Mouse (Mus musculus) embryonic facial prominence, embryonic 13.5 days (tissue): Measurements from ENCODE around the gene Clic5. TPM values are rescaled to one million over a fixed set of nuclear protein-coding genes. Genes with fewer than 3 reads are reported as not detected.

Source experiments
- ATAC-seq: fragments of 200-750 bp; cut with Nextera tagmentation; 2 replicates; pipeline ENCODE4 v1.8.0; 2017; ENCODE audit warnings: low read depth; ENCODE audit not compliant: insufficient number of reproducible peaks, insufficient read depth, low FRiP score, low TSS enrichment
- H3K27ac ChIP-seq: fragments of 300-500 bp; sonication (generic); 2 replicates; pipeline ENCODE4 v1.5.1; 2015; ENCODE audit warnings: moderate library complexity, mild to moderate bottlenecking, inconsistent platforms
- H3K27me3 ChIP-seq: fragments of 300-500 bp; sonication (generic); 2 replicates; pipeline ENCODE4 v1.6.1; 2015; ENCODE audit warnings: mild to moderate bottlenecking, inconsistent platforms
- H3K36me3 ChIP-seq: fragments of 300-500 bp; sonication (generic); 2 replicates; pipeline ENCODE4 v1.6.1; 2015; ENCODE audit warnings: mild to moderate bottlenecking, inconsistent platforms
- H3K4me1 ChIP-seq: fragments of 300-500 bp; sonication (generic); 2 replicates; pipeline ENCODE4 v1.6.1; 2015; ENCODE audit warnings: inconsistent platforms
- H3K4me2 ChIP-seq: fragments of 300-500 bp; sonication (generic); 2 replicates; pipeline ENCODE4 v1.6.1; 2015; ENCODE audit warnings: moderate library complexity, mild to moderate bottlenecking, inconsistent platforms
- H3K4me3 ChIP-seq: fragments of 300-500 bp; sonication (generic); 2 replicates; pipeline ENCODE4 v1.5.1; 2015; ENCODE audit warnings: mild to moderate bottlenecking, inconsistent platforms
- H3K9ac ChIP-seq: fragments of 300-500 bp; sonication (generic); 2 replicates; pipeline ENCODE4 v1.6.1; 2015; ENCODE audit warnings: mild to moderate bottlenecking, inconsistent platforms
- H3K9me3 ChIP-seq: fragments of 300-500 bp; sonication (generic); 2 replicates; pipeline ENCODE4 v1.6.1; 2016; ENCODE audit warnings: inconsistent platforms
- WGBS: fragments of 180-500 bp; shearing (Covaris S2); methylation state at CpG from one replicate; pipeline ENCODE4 v1.1.7; 2015; ENCODE audit warnings: mixed read lengths; 5-methylcytosine and 5-hydroxymethylcytosine counted together
- polyA plus RNA-seq: library from polyadenylated mRNA; unstranded; fragments of >200 nt; fragmentation: Nextera tagmentation; extraction: Ambion mirVana; gene quantifications from 2 replicates; pipeline ENCODE4 v1.2.1, GENCODE M21; 2015

Clic5 gene
- polyA plus RNA-seq, 1 experiment from 2014 or later = 0.72 TPM

GRCm38 (mm10) chr17:44270043-44270442 is 81.7 kb downstream of the Clic5 start:
- H3K4me2 ChIP-seq = no peak overlapping the region
- ATAC-seq = no peak
- 94% methylated on average over 7 of the region's 7 CpGs for WGBS
- H3K36me3 ChIP-seq = no peaks in the 10 kb centered on the region
- no peak overlapping the region for H3K9ac ChIP-seq
- H3K9me3 ChIP-seq = no peaks in the 10 kb centered on the region
- H3K27ac ChIP-seq = no peak overlapping the region
- no peak overlapping the region for H3K4me3 ChIP-seq
- no peaks in the 10 kb centered on the region for H3K27me3 ChIP-seq
- H3K4me1 ChIP-seq = 0 out of 2 replicates have a peak, but pooled peaks cover 3% of the 10 kb centered on the region

DNA sequence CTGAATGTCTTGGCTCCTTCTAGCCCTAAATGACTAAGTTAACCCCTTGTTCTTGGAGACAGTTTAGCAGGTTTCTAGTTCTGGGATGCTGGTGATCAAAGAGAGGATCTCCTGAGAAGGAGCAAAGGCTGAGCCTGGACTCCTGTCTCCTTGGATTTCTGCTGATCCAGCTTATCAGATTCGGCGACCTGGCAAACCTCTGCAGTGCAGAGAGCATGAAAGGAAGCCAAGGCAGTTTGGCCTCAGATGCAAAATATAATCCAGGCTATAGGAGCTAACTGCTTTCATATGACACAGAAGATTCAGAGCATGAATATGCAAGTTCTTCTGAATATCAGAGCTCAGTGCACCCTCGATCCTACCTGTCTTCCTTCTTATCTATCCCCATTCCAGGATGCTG is 83.0 kb downstream of the Clic5 start:
- H3K27me3 ChIP-seq = no peaks in the 10 kb centered on the region
- H3K36me3 ChIP-seq = no peaks in the 10 kb centered on the region
- no peak for ATAC-seq
- H3K4me2 ChIP-seq = no peak overlapping the region
- no peaks in the 10 kb centered on the region for H3K9me3 ChIP-seq
- no peak overlapping the region for H3K9ac ChIP-seq
- no peak overlapping the region for H3K4me3 ChIP-seq
- 72% methylated on average over 3 of the region's 3 CpGs for WGBS
- 0 out of 2 replicates have a peak, but pooled peaks cover 3% of the 10 kb centered on the region for H3K4me1 ChIP-seq
- no peak overlapping the region for H3K27ac ChIP-seq

DNA sequence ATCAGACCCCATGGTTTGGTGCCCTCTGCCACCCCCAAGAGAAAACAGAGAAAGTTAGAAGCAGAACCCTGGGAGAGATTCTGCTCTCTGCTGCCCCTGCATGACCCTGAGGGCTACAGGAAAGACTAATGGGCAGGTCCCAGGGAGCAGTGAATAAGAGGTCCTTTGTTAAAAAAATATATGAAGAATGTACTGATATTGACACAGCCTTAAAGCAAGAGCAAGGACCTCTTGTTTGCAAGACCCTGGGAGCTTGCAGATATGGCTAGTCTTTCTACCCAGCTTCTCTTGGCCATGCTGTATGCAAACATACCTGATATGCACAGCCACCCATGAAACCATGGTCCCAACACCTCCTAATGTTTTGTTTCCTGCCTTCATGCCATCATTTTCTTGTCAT is 86.4 kb downstream of the Clic5 start:
- Histone ChIP-seq H3K9ac (no peak overlapping the region), H3K4me2 (no peak overlapping the region), H3K36me3 (no peaks in the 10 kb centered on the region), H3K4me1 (no peaks in the 10 kb centered on the region), H3K27ac (no peak overlapping the region), H3K27me3 (no peaks in the 10 kb centered on the region), H3K9me3 (no peaks in the 10 kb centered on the region), H3K4me3 (no peak overlapping the region)
- no peak for ATAC-seq

- no peak for ATAC-seq
- H3K27me3 ChIP-seq = no peaks in the 10 kb centered on the region
- 93% methylated on average over 1 of the region's 1 CpGs for WGBS
- H3K27ac ChIP-seq = no peak overlapping the region
- no peak overlapping the region for H3K9ac ChIP-seq
- H3K4me2 ChIP-seq = no peak overlapping the region
- H3K36me3 ChIP-seq = no peaks in the 10 kb centered on the region
- no peak overlapping the region for H3K4me3 ChIP-seq
- no peaks in the 10 kb centered on the region for H3K4me1 ChIP-seq
- H3K9me3 ChIP-seq = no peaks in the 10 kb centered on the region
Observed at GRCm38 (mm10) chr17:44288320-44288719, 99.9 kb downstream of the Clic5 start.

- 44% methylated on average over 1 of the region's 1 CpGs for WGBS
Observed at GRCm38 (mm10) chr17:44297221-44297620, 108.8 kb downstream of the Clic5 start.

DNA sequence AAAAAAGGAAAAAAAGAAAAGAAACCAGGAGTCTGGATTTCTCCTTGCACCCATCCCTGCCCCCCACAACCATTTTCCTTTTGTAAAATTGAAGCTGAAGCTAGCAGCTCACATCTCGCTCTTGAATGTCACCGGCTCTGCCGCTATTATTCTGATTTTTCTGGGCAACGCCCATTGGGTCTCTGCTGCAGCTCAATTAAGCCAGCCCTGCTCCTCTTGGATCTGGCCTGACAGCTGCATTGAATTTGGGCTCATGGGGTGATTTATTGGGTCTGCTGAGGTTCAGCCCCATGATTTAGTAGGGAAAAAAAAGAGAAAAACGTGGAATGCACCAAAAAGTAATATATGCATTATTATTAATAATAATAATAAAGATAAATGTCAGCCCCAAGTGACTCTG is 111.9 kb downstream of the Clic5 start:
- Histone ChIP-seq H3K36me3 (no peaks in the 10 kb centered on the region), H3K9ac (no peak overlapping the region), H3K27me3 (no peaks in the 10 kb centered on the region), H3K9me3 (no peaks in the 10 kb centered on the region), H3K4me3 (no peak overlapping the region), H3K27ac (peak overlapping the region; percentile 85), H3K4me1 (peaks cover 23% of the 10 kb centered on the region), H3K4me2 (peak overlapping the region; percentile 39)
- no peak for ATAC-seq
- 6% methylated on average over 5 of the region's 5 CpGs for WGBS

More at GRCm38 (mm10) chr17:44297221-44297620, 108.8 kb downstream of the Clic5 start:
- Histone ChIP-seq H3K9me3 (no peaks in the 10 kb centered on the region), H3K27ac (peak overlapping the region; percentile 53; the same call in 1 of the 2 replicates), H3K4me3 (no peak overlapping the region), H3K9ac (no peak overlapping the region), H3K4me1 (peaks cover 23% of the 10 kb centered on the region), H3K36me3 (no peaks in the 10 kb centered on the region), H3K27me3 (no peaks in the 10 kb centered on the region), H3K4me2 (no peak overlapping the region)
- no peak for ATAC-seq

DNA sequence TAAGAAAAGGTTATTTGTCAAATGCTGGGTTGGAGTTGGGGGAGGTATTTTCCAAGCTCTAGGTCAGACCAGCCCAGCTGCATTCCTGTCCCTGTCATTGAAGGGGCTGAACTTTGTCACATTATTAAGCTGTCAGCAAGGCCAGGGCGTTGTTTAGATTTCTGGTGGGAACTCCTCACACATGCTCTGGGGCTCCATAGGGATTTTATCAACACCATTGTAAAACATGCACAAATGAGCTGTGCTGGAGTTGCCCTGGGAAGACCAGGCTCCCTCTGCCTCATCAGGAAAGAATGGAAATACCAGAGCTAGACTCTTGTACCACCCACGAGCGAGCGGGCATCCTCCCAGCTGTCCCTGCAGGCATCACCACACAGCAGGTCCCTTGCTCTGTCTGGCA is 112.3 kb downstream of the Clic5 start:
- Histone ChIP-seq H3K9me3 (no peaks in the 10 kb centered on the region), H3K4me2 (0 out of 2 replicates have a peak overlapping the region, but pooled peaks have one; percentile 39), H3K36me3 (no peaks in the 10 kb centered on the region), H3K9ac (no peak overlapping the region), H3K4me3 (no peak overlapping the region), H3K27ac (peak overlapping the region; percentile 85), H3K4me1 (peaks cover 23% of the 10 kb centered on the region), H3K27me3 (no peaks in the 10 kb centered on the region)
- 37% methylated on average over 4 of the region's 4 CpGs for WGBS
- peak; percentile 10; the same call in 1 of the 2 replicates for ATAC-seq

DNA sequence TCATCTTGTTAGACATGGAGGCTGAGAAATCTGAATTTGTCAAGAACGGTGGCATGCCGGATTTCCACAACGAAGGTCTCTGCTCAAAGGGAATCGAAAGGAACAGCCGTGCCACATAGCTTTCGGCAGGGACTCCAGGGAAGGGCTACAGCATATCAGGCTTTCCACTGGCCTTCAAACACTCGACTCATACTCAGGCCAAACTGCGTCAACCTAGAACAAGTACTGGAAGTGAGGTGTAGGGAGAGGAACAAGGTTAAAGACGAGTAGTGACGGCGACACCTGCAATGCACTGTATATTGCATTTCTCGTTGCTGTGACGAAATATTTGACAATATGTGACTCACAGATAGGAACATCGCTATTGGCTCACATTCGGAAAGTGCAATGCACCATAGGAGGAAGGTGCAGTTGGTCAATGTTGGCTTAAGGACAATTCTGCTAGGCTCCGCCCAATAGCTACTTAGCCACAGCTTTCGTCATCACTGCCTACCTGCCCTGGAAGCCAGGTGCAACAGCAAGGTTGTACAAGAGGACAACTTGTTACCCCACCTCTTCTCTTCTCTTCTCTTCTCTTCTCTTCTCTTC is 112.9 kb downstream of the Clic5 start:
- Histone ChIP-seq H3K36me3 (no peaks in the 10 kb centered on the region), H3K27ac (peak overlapping the region; percentile 85), H3K9ac (no peak overlapping the region), H3K4me2 (no peak overlapping the region), H3K9me3 (no peaks in the 10 kb centered on the region), H3K4me1 (peaks cover 23% of the 10 kb centered on the region), H3K27me3 (no peaks in the 10 kb centered on the region), H3K4me3 (no peak overlapping the region)
- 82% methylated on average over 17 of the region's 17 CpGs for WGBS
- ATAC-seq = no peak

GRCm38 (mm10) chr17:44304076-44304475 is 115.7 kb downstream of the Clic5 start:
- Histone ChIP-seq H3K4me1 (peaks cover 23% of the 10 kb centered on the region), H3K9ac (no peak overlapping the region), H3K27ac (no peak overlapping the region), H3K9me3 (no peaks in the 10 kb centered on the region), H3K27me3 (no peaks in the 10 kb centered on the region), H3K36me3 (no peaks in the 10 kb centered on the region), H3K4me2 (no peak overlapping the region), H3K4me3 (no peak overlapping the region)
- 75% methylated on average over 1 of the region's 1 CpGs for WGBS
- ATAC-seq = no peak

GRCm38 (mm10) chr17:44309914-44310622 is 121.7 kb downstream of the Clic5 start:
- Histone ChIP-seq H3K4me1 (peaks cover 17% of the 10 kb centered on the region), H3K27ac (peak overlapping the region; percentile 75), H3K27me3 (no peaks in the 10 kb centered on the region), H3K36me3 (no peaks in the 10 kb centered on the region), H3K4me2 (no peak overlapping the region), H3K9ac (no peak overlapping the region), H3K4me3 (no peak overlapping the region), H3K9me3 (no peaks in the 10 kb centered on the region)
- no peak for ATAC-seq
- WGBS = 32% methylated on average over 10 of the region's 10 CpGs

GRCm38 (mm10) chr17:44325314-44325713 is 136.9 kb downstream of the Clic5 start:
- WGBS = 77% methylated on average over 10 of the region's 10 CpGs
- H3K36me3 ChIP-seq = no peaks in the 10 kb centered on the region
- no peak overlapping the region for H3K27ac ChIP-seq
- ATAC-seq = no peak
- no peak overlapping the region for H3K4me2 ChIP-seq
- no peaks in the 10 kb centered on the region for H3K9me3 ChIP-seq
- H3K4me3 ChIP-seq = no peak overlapping the region
- H3K9ac ChIP-seq = no peak overlapping the region
- no peaks in the 10 kb centered on the region for H3K27me3 ChIP-seq
- H3K4me1 ChIP-seq = peaks cover 24% of the 10 kb centered on the region
